Mouse (Mus musculus) lung, adult 2 months (tissue): ENCODE measurements around the gene Nadk2.

Experiments
- CTCF ChIP-seq: fragments of 200-500 bp; IDR thresholded peaks from 2 replicates; pipeline ENCODE4 v1.5.1; 2011; ENCODE audit warnings: mild to moderate bottlenecking, low read length, control low read depth; ENCODE audit not compliant: insufficient read depth
- POLR2A ChIP-seq: fragments of 200-500 bp; IDR thresholded peaks from 2 replicates; pipeline ENCODE4 v1.6.1; 2011; ENCODE audit warnings: low read depth, mild to moderate bottlenecking, control low read depth, low read length, borderline replicate concordance; ENCODE audit errors: extremely low read depth

GRCm38 (mm10) chr15:9120081-9120480 is 49.0 kb downstream of the Nadk2 start:
- no peak for TF ChIP-seq POLR2A
- TF ChIP-seq CTCF, result peak; percentile 99
